Mouse (Mus musculus): ENCODE results near the gene Ankdd1a. TPM values are rescaled to one million over a fixed set of nuclear protein-coding genes. Genes with fewer than 3 reads are reported as not detected.

The Ankdd1a gene
- total and polyA plus RNA-seq, 2 experiments from 2014 or later = not detected

DNA sequence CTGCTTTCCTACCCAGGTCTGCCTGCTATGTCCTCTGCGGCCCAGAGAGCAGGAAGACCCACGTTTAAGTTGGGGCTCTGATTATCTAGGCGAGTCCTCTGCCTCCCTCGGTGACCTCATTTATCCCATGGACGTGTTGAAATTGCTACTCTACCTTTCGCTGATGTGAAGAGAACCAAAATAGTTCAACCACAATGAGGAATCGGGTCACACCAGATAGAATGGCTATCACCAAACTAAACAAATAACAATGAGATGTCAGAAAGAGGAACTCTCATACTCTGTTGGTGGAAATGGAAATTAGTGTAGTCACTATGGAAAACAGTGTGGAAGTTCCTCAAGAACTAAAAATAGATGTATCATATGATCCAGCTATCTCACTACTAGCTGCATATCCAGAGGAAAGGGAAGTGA lies 22.1 kb upstream of the Ankdd1a start:
- Histone ChIP-seq H3K36me3 (replicated peaks; ENCODE audit: control insufficient read depth, insufficient read depth, low read length) (no peaks in the 10 kb centered on the region), H3K27me3 (ENCODE audit: control insufficient read depth, insufficient read depth, low read length) (no peaks in the 10 kb centered on the region), H3K4me2 (ENCODE audit: low read depth, low read length) (no peak overlapping the region), H3K4me1 (ENCODE audit: control insufficient read depth, insufficient read depth) (peaks cover 24% of the 10 kb centered on the region), H3K4me3 (ENCODE audit: low read depth, low read length) (no peak overlapping the region), H3K27ac (ENCODE audit: low read depth) (peak overlapping the region; percentile 90), H3K9me3 (replicated peaks; ENCODE audit: control insufficient read depth, low read length) (no peaks in the 10 kb centered on the region), H3K9ac (replicated peaks; ENCODE audit: low read depth, low read length) (no peak overlapping the region)
- ATAC-seq (ENCODE audit: insufficient read depth, low read depth) (peak; percentile 56), DNase-seq (ENCODE audit: low spot score) (peak; percentile 63)
- 16% methylated on average over 7 of the region's 7 CpGs for WGBS
- TF ChIP-seq EP300 (IDR thresholded peaks at IDR 0.05; ENCODE audit: low read depth) (no peak), CTCF (IDR thresholded peaks at IDR 0.05; ENCODE audit: low read depth) (no peak)

DNA sequence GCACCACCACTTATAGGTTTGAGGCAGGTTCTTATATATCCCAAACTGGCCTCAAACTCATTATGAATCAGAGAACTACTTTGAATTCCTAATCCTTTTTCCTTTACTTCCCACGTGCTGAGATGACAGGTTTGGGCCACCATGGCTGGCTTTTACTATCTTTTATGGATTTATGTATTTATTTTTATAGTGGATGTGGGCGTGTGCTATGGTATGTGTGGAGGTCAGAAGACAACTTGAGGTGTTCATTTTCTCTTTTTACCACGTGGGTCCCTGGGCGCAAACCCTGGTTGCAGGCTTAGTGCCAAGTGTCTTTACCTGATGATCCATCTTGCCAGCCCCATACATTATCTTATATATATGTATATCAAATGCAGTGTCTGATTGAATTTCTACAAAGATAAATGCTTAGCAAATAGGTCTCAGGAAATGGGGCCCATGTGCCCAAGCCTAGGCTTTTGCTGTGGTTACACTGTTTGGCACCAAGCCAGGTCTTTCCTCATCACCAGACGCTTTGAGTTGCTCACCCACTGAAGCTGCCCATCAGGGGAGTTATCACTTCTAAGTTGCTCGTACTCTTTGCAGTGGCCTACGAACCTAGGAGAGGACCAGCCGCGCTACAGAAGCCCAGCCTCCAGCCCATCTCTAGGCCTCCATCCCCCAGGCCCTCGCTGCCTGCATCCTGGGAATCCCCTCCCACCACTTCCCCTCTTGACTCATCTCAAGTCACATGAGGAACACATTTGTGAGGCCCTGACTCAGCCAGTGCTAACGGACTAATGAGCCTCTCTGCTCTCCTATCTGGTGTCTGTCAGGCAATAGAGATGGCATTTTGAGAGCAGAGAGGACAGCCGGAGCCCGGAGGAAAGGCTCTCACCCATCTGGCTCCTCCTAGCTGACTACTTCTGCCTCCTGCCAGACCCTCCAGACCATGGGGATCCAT lies 21.4 kb upstream of the Ankdd1a start:
- H3K27me3 ChIP-seq (ENCODE audit: control insufficient read depth, insufficient read depth, low read length) = no peaks in the 10 kb centered on the region
- ATAC-seq (ENCODE audit: insufficient read depth, low read depth) (peak; percentile 64), DNase-seq (ENCODE audit: low spot score) (peak; percentile 74)
- H3K9ac ChIP-seq (replicated peaks; ENCODE audit: low read depth, low read length) = no peak overlapping the region
- H3K4me2 ChIP-seq (ENCODE audit: low read depth, low read length) = no peak overlapping the region
- no peak overlapping the region for H3K4me3 ChIP-seq (ENCODE audit: low read depth, low read length)
- peak overlapping the region; percentile 90 for H3K27ac ChIP-seq (ENCODE audit: low read depth)
- 29% methylated on average over 13 of the region's 13 CpGs for WGBS
- H3K9me3 ChIP-seq (replicated peaks; ENCODE audit: control insufficient read depth, low read length) = no peaks in the 10 kb centered on the region
- no peaks in the 10 kb centered on the region for H3K36me3 ChIP-seq (replicated peaks; ENCODE audit: control insufficient read depth, insufficient read depth, low read length)
- 0 out of 2 replicates have a peak, but pooled peaks have one; percentile 19 for TF ChIP-seq EP300 (IDR thresholded peaks at IDR 0.05; ENCODE audit: low read depth)
- TF ChIP-seq CTCF (IDR thresholded peaks at IDR 0.05; ENCODE audit: low read depth) = no peak
- H3K4me1 ChIP-seq (ENCODE audit: control insufficient read depth, insufficient read depth) = peaks cover 24% of the 10 kb centered on the region

DNA sequence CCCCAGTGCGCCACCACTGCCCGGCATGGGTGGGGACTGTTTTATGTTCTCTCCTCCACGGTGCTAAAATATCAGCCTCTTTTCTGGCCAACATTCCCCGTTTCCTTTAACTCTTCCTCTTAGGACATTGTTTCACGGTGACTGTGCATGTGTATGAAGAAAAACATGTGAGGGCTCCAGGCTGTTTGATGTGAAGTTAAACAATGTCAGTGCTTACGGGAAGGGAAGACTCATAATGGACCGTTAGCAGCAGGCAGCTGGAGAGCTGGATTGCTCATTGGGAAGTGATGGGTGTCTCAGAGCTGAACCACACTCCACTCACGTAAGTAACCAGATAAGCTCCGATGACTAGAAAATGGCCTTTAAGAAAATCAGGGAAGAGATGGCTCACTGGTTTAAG lies 19.7 kb upstream of the Ankdd1a start:
- no peak for ATAC-seq (ENCODE audit: insufficient read depth, low read depth)
- no peak for DNase-seq (ENCODE audit: low spot score)
- Histone ChIP-seq H3K4me3 (ENCODE audit: low read depth, low read length) (no peak overlapping the region), H3K9me3 (replicated peaks; ENCODE audit: control insufficient read depth, low read length) (no peaks in the 10 kb centered on the region), H3K36me3 (replicated peaks; ENCODE audit: control insufficient read depth, insufficient read depth, low read length) (no peaks in the 10 kb centered on the region), H3K27ac (ENCODE audit: low read depth) (no peak overlapping the region), H3K9ac (replicated peaks; ENCODE audit: low read depth, low read length) (no peak overlapping the region), H3K4me1 (ENCODE audit: control insufficient read depth, insufficient read depth) (peaks cover 16% of the 10 kb centered on the region), H3K27me3 (ENCODE audit: control insufficient read depth, insufficient read depth, low read length) (no peaks in the 10 kb centered on the region), H3K4me2 (ENCODE audit: low read depth, low read length) (no peak overlapping the region)
- TF ChIP-seq CTCF (IDR thresholded peaks at IDR 0.05; ENCODE audit: low read depth) (no peak), EP300 (IDR thresholded peaks at IDR 0.05; ENCODE audit: low read depth) (no peak)
- 64% methylated on average over 9 of the region's 9 CpGs for WGBS

DNA sequence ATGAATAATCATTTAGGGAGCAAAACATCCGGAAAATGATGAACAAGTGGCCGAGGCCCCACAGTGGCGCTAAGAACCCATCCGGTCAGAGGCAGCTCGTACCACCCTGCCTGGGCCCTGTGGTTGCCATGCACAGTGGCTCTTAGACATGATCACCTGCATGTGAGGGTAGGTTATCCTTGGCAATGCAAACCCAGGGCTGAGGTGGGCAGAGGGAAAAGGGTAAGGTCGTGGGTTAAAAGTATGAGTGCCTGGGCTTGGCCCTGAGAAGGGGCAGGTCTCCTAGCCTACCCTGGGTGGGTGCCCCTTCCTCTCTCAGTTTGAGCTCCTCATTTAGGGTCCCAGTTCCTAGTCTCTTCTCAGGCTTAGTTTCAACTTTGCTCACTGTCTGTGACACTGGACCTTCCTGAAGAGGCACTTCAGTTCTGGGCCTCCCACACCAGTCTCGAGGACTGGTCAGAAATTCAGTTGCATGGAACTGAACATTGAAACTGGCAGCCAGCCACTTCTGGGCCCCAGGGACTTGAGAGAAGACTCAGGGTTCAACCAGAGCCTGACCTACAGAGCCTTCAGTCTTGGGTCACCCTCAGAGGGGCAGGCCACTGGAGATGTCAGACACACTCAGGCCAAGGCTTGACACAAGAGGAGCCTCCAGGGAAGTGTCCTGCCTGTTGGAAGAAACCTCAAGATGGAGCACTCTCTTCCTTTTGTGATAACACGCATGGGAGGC lies 18.1 kb upstream of the Ankdd1a start:
- Histone ChIP-seq H3K27ac (ENCODE audit: low read depth) (no peak overlapping the region), H3K4me1 (ENCODE audit: control insufficient read depth, insufficient read depth) (peaks cover 16% of the 10 kb centered on the region), H3K27me3 (ENCODE audit: control insufficient read depth, insufficient read depth, low read length) (no peaks in the 10 kb centered on the region), H3K4me2 (ENCODE audit: low read depth, low read length) (no peak overlapping the region), H3K4me3 (ENCODE audit: low read depth, low read length) (no peak overlapping the region), H3K9me3 (replicated peaks; ENCODE audit: control insufficient read depth, low read length) (no peaks in the 10 kb centered on the region), H3K9ac (replicated peaks; ENCODE audit: low read depth, low read length) (no peak overlapping the region), H3K36me3 (replicated peaks; ENCODE audit: control insufficient read depth, insufficient read depth, low read length) (no peaks in the 10 kb centered on the region)
- TF ChIP-seq EP300 (IDR thresholded peaks at IDR 0.05; ENCODE audit: low read depth) (no peak), CTCF (IDR thresholded peaks at IDR 0.05; ENCODE audit: low read depth) (no peak)
- DNase-seq (ENCODE audit: low spot score) = no peak
- WGBS = 79% methylated on average over 8 of the region's 8 CpGs
- no peak for ATAC-seq (ENCODE audit: insufficient read depth, low read depth)

DNA sequence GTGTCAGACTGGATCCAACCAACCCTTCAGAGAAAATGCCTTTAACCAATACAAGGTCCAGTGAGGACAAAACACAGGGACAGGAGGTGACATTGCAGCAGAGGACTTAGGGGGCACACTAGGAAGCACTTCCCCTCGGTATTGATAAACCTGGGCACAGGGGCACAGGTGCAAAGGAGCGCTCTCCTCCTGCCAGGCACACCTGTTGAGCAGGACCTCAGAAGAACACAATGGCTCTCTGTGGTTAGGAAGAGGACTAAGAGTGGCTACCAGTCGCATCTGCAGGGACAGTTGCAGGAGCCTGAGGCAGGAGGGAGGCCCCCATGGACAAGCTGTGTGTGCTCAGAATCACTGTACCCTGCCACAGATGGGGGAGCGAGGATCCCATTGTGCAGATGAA lies 16.5 kb upstream of the Ankdd1a start:
- Histone ChIP-seq H3K27ac (ENCODE audit: low read depth) (no peak overlapping the region), H3K4me3 (ENCODE audit: low read depth, low read length) (no peak overlapping the region), H3K36me3 (replicated peaks; ENCODE audit: control insufficient read depth, insufficient read depth, low read length) (no peaks in the 10 kb centered on the region), H3K4me1 (ENCODE audit: control insufficient read depth, insufficient read depth) (peaks cover 4% of the 10 kb centered on the region), H3K9ac (replicated peaks; ENCODE audit: low read depth, low read length) (no peak overlapping the region), H3K4me2 (ENCODE audit: low read depth, low read length) (no peak overlapping the region), H3K9me3 (replicated peaks; ENCODE audit: control insufficient read depth, low read length) (no peaks in the 10 kb centered on the region), H3K27me3 (ENCODE audit: control insufficient read depth, insufficient read depth, low read length) (no peaks in the 10 kb centered on the region)
- TF ChIP-seq EP300 (IDR thresholded peaks at IDR 0.05; ENCODE audit: low read depth) (no peak), CTCF (IDR thresholded peaks at IDR 0.05; ENCODE audit: low read depth) (no peak)
- DNase-seq (ENCODE audit: low spot score) (no peak), ATAC-seq (ENCODE audit: insufficient read depth, low read depth) (no peak)
- 80% methylated on average over 4 of the region's 4 CpGs for WGBS

All from heart, postnatal 0 days (tissue).